Mouse (Mus musculus): Measurements from ENCODE around the gene Mast4. TPM values are rescaled to one million over a fixed set of nuclear protein-coding genes. Genes with fewer than 3 reads are reported as not detected.
"Not testable (repeated sequence)": the region's sequence is repeated elsewhere in the genome, so short reads cannot be mapped to it uniquely, and the experiment has no call there.

Mast4 gene
- polyA plus RNA-seq (2012; rRNA removed) = 2.8 and 6.9 TPM in 2 replicates

DNA sequence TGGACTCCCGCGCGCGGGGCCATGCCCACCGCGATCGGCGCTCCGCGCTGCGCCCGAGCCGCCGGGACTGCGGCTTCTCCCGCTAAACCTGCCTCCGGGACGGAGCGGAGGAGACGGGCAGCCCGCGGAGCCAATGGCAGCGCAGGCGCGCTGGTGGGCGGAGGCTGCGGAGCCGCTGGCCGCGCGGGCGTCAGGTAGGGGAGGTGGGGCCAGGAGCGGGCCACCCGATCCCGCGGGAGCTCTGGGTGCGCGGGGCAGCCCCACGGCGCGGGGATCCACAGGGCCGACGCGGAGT, at the start of gene Mast4:
Gene Mast4 (minus strand): TSS at position 106 of the 295 bp plus-strand sequence.
- under 1% methylated on average over 44 of the region's 44 CpGs for WGBS
- no peak for DNase-seq (ENCODE audit: low read depth, low spot score)

DNA sequence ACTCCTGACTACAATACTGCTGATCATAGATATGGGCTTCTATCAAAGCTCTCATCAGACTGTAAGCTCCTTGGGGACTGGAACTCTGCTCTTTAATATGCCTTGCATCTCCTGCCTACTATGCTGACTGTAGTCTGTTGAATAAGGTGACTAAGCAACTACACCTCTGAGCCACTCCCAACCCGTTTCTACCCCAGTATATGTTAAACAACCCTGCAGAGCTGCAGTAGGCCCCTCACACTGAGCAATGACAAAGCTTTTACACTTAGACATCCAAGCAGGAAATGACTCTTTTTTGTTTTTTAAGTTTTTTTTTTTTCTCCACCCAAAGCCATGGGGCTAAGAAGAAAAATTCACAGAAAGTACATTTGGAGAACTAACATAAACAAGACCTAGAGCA, 40.2 kb upstream of the Mast4 start:
- DNase-seq (ENCODE audit: low read depth, low spot score) = no peak
- 10% methylated on average over 1 of the region's 1 CpGs for WGBS

GRCm38 (mm10) chr13:103369194-103369593, 34.9 kb upstream of the Mast4 start:
- no peak for DNase-seq (ENCODE audit: low read depth, low spot score)
- 81% methylated on average over 7 of the region's 7 CpGs for WGBS

- WGBS = 84% methylated on average over 10 of the region's 10 CpGs
- DNase-seq (ENCODE audit: low read depth, low spot score) = no peak
Observed at GRCm38 (mm10) chr13:103363181-103363580, 28.9 kb upstream of the Mast4 start.

GRCm38 (mm10) chr13:103357415-103357814, 23.1 kb upstream of the Mast4 start:
- 95% methylated on average over 16 of the region's 16 CpGs for WGBS

DNA sequence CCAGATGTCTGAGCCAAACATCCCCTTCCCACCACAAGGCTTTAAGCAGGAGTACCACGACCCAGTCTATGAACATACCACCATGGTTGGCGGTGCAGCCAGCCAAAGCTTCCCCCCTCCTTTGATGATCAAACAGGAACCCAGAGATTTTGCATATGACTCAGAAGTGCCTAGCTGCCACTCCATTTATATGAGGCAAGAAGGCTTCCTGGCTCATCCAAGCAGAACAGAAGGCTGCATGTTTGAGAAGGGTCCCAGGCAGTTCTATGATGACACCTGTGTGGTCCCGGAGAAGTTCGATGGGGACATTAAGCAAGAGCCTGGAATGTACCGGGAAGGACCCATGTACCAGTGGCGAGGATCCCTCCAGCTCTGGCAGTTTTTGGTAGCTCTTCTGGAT, 22.6 kb upstream of the Mast4 start:
- WGBS = 94% methylated on average over 5 of the region's 6 CpGs
- not testable (repeated sequence) for DNase-seq (ENCODE audit: low read depth, low spot score)

More at GRCm38 (mm10) chr13:103357415-103357814, 23.1 kb upstream of the Mast4 start:
- not testable (repeated sequence) for DNase-seq (ENCODE audit: low read depth, low spot score)

GRCm38 (mm10) chr13:103354737-103355136, 20.4 kb upstream of the Mast4 start:
- no peak for DNase-seq (ENCODE audit: low read depth, low spot score)
- 75% methylated on average over 3 of the region's 3 CpGs for WGBS

DNA sequence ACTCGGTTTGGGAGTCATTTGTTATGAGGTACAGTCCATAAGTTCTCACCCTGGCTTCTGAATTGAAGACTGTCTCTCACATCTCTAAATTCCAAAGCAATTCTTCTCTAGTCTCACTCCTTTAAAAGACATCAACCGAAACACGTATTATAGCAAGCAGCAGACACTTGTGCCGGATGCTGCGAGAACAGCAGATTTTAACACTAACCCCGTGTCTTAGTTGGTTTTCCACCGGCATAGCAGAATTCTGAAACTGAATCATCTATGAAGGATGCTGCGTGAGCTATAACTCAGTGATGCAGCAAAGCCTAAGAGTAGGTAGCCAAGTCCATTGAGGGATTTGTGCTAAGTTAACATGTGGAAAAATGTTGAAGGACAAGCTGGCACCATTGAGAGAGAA, 10.5 kb upstream of the Mast4 start:
- DNase-seq (ENCODE audit: low read depth, low spot score) = no peak
- WGBS = 91% methylated on average over 8 of the region's 8 CpGs

DNA sequence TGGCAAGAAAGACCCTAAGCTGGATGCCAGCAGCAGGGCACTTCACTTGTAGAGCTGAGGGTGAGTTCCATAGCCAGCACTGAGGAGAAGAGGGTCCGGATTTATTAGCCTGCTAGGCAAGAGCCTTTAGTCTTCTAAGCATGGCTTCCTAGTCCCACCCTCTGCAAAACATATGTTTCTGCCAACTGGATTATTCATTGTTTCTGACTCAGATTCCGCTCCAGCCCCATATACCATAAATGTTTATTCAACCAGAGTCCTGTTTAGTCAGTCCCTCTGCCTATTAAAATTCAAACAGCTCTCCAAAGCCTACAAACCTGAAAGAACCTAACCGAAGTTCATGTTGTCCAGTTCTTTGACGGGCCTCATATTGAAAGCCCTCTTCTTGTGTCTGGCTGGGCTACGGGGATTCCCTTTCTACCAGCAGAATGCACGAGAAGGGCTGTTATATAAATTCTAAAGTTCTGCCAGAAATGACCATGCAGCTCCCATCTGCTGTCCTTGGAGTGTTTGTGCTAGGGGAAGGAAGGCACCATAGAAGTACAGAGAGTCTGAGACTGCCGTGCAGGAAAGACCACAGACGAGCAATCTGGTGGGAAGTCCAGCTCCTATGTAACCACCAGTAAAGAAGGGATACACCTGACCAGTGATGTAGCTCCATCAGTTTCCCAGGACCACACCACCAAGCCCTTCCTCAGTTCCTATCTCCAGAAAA, 9.9 kb upstream of the Mast4 start:
- no peak for DNase-seq (ENCODE audit: low read depth, low spot score)
- 50% methylated on average over 8 of the region's 8 CpGs for WGBS

DNA sequence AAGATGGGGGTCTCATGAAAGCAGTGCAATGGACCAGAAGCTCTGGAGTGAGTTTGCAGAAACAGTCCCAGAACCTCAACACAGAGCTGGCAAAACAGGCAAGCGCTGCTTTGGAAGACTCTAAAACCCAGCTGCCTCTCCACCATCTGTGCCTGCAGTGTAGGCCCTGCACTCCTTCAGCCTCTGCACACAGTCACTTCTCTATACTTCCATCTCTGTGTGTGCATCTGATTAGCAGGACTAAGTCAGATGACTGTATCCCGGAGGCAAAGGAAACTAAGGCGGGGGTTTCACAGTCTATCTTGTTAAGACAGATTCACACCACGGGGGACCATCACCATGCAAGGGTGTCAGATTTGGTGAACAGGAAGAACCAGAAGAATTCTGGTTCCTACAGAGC, 6.7 kb upstream of the Mast4 start:
- no peak for DNase-seq (ENCODE audit: low read depth, low spot score)
- WGBS = 92% methylated on average over 4 of the region's 4 CpGs

- 64% methylated on average over 2 of the region's 2 CpGs for WGBS
Observed at GRCm38 (mm10) chr13:103338616-103339015, 4.3 kb upstream of the Mast4 start.

GRCm38 (mm10) chr13:103336237-103336636, 1.9 kb upstream of the Mast4 start:
- DNase-seq (ENCODE audit: low read depth, low spot score) = no peak
- WGBS = 54% methylated on average over 5 of the region's 5 CpGs

More at GRCm38 (mm10) chr13:103338616-103339015, 4.3 kb upstream of the Mast4 start:
- no peak for DNase-seq (ENCODE audit: low read depth, low spot score)

GRCm38 (mm10) chr13:103334723-103335458, 594 bp upstream of the Mast4 start:
- WGBS = 6% methylated on average over 32 of the region's 32 CpGs
- no peak for DNase-seq (ENCODE audit: low read depth, low spot score)

DNA sequence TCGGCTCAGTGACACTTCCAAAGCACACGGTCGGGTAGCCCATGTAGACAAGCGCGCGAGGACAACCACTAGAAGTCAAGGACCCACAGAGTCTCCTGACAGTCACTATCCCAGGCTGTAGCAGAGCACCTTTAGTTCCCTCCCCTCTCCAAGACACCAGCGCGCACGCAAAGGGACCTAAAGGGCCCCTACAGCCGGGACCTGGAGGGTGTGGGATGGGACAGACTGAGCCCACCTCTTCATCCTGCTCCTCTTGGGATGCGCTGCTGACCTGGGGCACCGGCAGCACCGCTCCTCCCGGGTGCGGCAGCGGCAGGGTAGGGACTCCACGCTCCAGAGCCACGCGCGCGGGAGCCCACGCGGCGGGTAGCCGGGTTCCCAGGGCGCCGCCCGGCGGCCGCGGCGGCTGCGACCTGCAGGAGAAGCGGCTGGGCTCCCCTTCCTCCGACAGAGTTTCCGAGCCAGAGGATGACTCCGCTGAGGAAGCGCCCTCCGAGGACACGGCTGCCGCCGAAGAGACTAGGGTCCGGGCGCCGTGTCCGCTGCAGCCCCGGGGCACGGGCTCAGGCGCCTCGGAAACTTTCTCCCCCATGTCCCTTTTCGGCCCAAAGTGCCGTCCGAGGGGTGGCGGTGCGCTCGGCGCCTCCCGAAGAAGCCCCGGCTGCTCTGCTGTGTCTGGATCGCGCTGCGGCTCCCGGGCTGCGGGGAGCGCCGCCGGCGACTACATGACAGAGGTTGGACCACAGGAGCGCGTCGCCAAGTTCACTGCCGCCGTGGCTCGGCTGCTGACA, 501 bp downstream of the Mast4 start:
- no peak for DNase-seq (ENCODE audit: low read depth, low spot score)
- WGBS = 2% methylated on average over 74 of the region's 74 CpGs

GRCm38 (mm10) chr13:103333153-103333552, 1.1 kb downstream of the Mast4 start:
- 7% methylated on average over 17 of the region's 17 CpGs for WGBS
- no peak for DNase-seq (ENCODE audit: low read depth, low spot score)

GRCm38 (mm10) chr13:103332731-103333130, 1.6 kb downstream of the Mast4 start:
- 27% methylated on average over 9 of the region's 9 CpGs for WGBS
- no peak for DNase-seq (ENCODE audit: low read depth, low spot score)

DNA sequence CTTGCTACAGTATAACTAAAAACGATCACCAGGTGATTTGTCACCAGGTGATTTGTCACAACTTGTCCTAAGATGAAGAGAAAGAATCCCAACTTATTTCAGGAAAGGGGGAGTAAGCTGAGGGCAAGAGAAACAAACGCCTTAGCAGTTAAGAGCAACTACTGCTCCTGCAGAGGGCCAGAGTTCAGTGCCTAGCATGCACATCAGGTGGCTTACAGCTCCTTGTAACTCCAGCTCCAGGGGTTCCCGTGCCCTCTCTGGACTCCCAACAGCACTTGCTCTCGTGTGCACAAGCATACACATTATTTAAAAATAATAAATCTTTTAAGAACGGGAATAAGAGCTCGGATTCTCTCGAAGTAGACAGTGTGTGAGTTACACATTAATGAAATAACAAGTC, 3.2 kb downstream of the Mast4 start:
- DNase-seq (ENCODE audit: low read depth, low spot score) = no peak
- WGBS = 33% methylated on average over 7 of the region's 7 CpGs

DNA sequence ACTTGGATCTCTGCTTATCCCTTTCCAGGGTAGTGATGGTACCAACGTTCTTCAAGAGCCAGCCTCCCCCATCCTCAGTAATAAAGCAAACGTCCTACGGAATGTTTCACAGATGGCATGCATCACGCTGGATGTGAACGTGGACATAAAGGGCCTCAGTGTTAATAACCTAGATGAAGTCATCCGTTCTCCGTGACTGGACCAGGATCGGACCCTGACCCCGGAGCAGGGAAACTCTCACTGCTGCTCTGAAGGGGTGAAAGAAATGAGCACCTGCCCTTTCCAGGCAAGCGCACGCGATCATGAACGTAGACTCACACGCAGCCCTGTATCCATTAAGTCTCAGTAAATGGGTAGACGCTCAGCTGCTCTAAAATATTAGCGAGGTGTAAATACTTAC, 6.0 kb downstream of the Mast4 start:
- DNase-seq (ENCODE audit: low read depth, low spot score) = no peak
- WGBS = 72% methylated on average over 16 of the region's 16 CpGs

- DNase-seq (ENCODE audit: low read depth, low spot score) = no peak
- 52% methylated on average over 9 of the region's 9 CpGs for WGBS
Observed at GRCm38 (mm10) chr13:103327843-103328242, 6.5 kb downstream of the Mast4 start.

DNA sequence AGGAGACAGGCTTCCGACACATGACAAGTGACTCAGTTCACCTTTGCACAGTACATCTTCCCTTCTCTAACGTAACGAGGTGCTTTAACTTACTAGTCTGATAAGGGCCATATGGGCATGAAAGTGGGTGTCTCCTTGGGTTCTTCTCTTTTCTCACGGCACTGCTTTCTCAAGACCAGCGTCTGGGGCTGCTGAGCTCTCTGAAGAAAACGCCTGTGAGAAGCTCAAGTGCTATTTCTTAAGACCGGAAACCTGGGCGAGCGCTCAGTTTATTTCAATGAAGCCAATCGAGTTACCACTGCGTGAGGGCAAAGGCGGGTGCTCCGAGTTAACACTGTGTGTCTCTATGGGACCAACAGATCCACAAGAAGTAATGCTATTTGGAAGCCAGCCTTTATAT, 8.1 kb downstream of the Mast4 start:
- DNase-seq (ENCODE audit: low read depth, low spot score) = no peak
- 85% methylated on average over 13 of the region's 13 CpGs for WGBS

All from large intestine, adult 2 months (tissue).